Comparison of ENCODE assay signal across 35 mouse cellular contexts in genomic region chr1:23445736-23446424, GRCm38 (mm10). TPM values are rescaled to one million over a fixed set of nuclear protein-coding genes. Genes with fewer than 3 reads are reported as not detected.
A peak's percentile ranks its signal among the peaks of the same experiment; 100 is the strongest.
DNase-seq lines count a peak whose midpoint lies in the region; ATAC-seq lines count a peak whose summit lies in the region.
"Had no signal": no experiment of that assay in that cellular context is flagged by ENCODE, and none has a peak within 500 bp of the region (broad histone marks: within the 10 kb centered on the region; RNA-seq: fewer than 3 reads in every experiment).

No protein-coding gene starts in this region.

- ATAC-seq in kidney, embryonic 15.5 days (replicated peaks; ENCODE audit: low FRiP score) = 0 out of 2 replicates have a peak, but pooled peaks have one; percentile 33
- no peak for ATAC-seq in forebrain, embryonic 11.5 days (replicated peaks; ENCODE audit: low FRiP score)
- ATAC-seq: forebrain, embryonic 16.5 days; inflammation-experienced regulatory T-cells, adult 6 months; midbrain, embryonic 16.5 days; Patski had no signal

- no peak overlapping the region for H3K9ac ChIP-seq in kidney, embryonic 15.5 days
- H3K9ac ChIP-seq in forebrain, embryonic 11.5 days (ENCODE audit: low read length) = no peak overlapping the region
- H3K9ac ChIP-seq: embryonic facial prominence, embryonic 12.5 days; heart, embryonic 12.5 days; hindbrain, embryonic 14.5 days; limb, embryonic 13.5 days; neural tube, embryonic 12.5 days had no signal

- no peaks in the 10 kb centered on the region for H3K27me3 ChIP-seq in kidney, embryonic 15.5 days
- no peaks in the 10 kb centered on the region for H3K27me3 ChIP-seq in forebrain, embryonic 11.5 days (ENCODE audit: control insufficient read depth, insufficient read depth, low read length)
- H3K27me3 ChIP-seq: embryonic facial prominence, embryonic 12.5 days; heart, embryonic 12.5 days; limb, embryonic 13.5 days; neural tube, embryonic 12.5 days had no signal

- H3K36me3 ChIP-seq in kidney, embryonic 15.5 days = no peaks in the 10 kb centered on the region
- H3K36me3 ChIP-seq in forebrain, embryonic 11.5 days (ENCODE audit: control insufficient read depth, insufficient read depth, low read length) = no peaks in the 10 kb centered on the region
- H3K36me3 ChIP-seq: embryonic facial prominence, embryonic 12.5 days; forebrain, embryonic 10.5 days; heart, embryonic 12.5 days; limb, embryonic 13.5 days; neural tube, embryonic 12.5 days had no signal

- H3K4me1 ChIP-seq in kidney, embryonic 15.5 days = 0 out of 2 replicates have a peak, but pooled peaks cover 3% of the 10 kb centered on the region
- no peaks in the 10 kb centered on the region for H3K4me1 ChIP-seq in forebrain, embryonic 11.5 days (replicated peaks; ENCODE audit: control insufficient read depth, insufficient read depth, low read length)
- H3K4me1 ChIP-seq: embryonic facial prominence, embryonic 12.5 days; forebrain, embryonic 10.5 days; heart, embryonic 12.5 days; limb, embryonic 13.5 days; neural tube, embryonic 12.5 days had no signal

- WGBS in kidney, embryonic 15.5 days = 53% methylated on average over 5 of the region's 5 CpGs
- 90% methylated on average over 5 of the region's 5 CpGs for WGBS in forebrain, embryonic 11.5 days

- DNase-seq in kidney, adult 11 months = no peak
- DNase-seq in brain, adult 2 months (ENCODE audit: low read depth, low spot score) = peak; percentile 96
- peak; percentile 55 to 75 for DNase-seq in cerebellum, adult 18-20 months
- DNase-seq in cerebellum, postnatal 10 days = peak; percentile 43 to 59
- DNase-seq in embryo, embryonic 11 days = no peak
- no peak for DNase-seq in forebrain, embryonic 11.5 days (ENCODE audit: low spot score)
- no peak for DNase-seq in embryo, embryonic 9.5 days (ENCODE audit: extremely low spot score)
- DNase-seq: adrenal gland, postnatal 10 days; gastrocnemius, adult 2 months; gastrocnemius, postnatal 36 days; heart, adult 2 months; heart, postnatal 4 days; kidney, adult 18-20 months; layer of hippocampus, adult 9-11 months; lung, postnatal 36 days; right cerebral cortex, adult 18-20 months; right cerebral cortex, postnatal 4 days; thymus, adult 18-20 months; thymus, postnatal 25 days had no signal

- no peak overlapping the region for H3K27ac ChIP-seq in kidney, embryonic 15.5 days
- H3K27ac ChIP-seq in forebrain, embryonic 11.5 days (ENCODE audit: low read depth, low read length) = no peak overlapping the region
- H3K27ac ChIP-seq: embryonic facial prominence, embryonic 12.5 days; forebrain, embryonic 10.5 days; gastrocnemius, adult 2 months; heart, adult 2 months; hindbrain, embryonic 14.5 days; left cerebral cortex, adult 2 months; limb, embryonic 13.5 days; neural tube, embryonic 12.5 days; stomach, postnatal 0 days had no signal

- H3K4me2 ChIP-seq in kidney, embryonic 15.5 days = no peak overlapping the region
- H3K4me2 ChIP-seq in forebrain, embryonic 11.5 days (ENCODE audit: low read depth, low read length, severe bottlenecking) = no peak overlapping the region
- H3K4me2 ChIP-seq: embryonic facial prominence, embryonic 12.5 days; heart, embryonic 12.5 days; hindbrain, embryonic 14.5 days; limb, embryonic 13.5 days; liver, embryonic 11.5 days; midbrain, embryonic 11.5 days; neural tube, embryonic 12.5 days had no signal

- H3K4me3 ChIP-seq in kidney, embryonic 15.5 days (replicated peaks) = no peak overlapping the region
- H3K4me3 ChIP-seq in forebrain, embryonic 11.5 days (ENCODE audit: low read depth, low read length) = no peak overlapping the region
- H3K4me3 ChIP-seq: embryonic facial prominence, embryonic 12.5 days; forebrain, embryonic 10.5 days; gastrocnemius, adult 2 months; heart, adult 2 months; heart, embryonic 12.5 days; left cerebral cortex, adult 2 months; limb, embryonic 13.5 days; myocyte; neural tube, embryonic 12.5 days had no signal

- H3K9me3 ChIP-seq in kidney, embryonic 15.5 days (replicated peaks) = no peaks in the 10 kb centered on the region
- no peaks in the 10 kb centered on the region for H3K9me3 ChIP-seq in forebrain, embryonic 11.5 days (ENCODE audit: control insufficient read depth, low read length)
- H3K9me3 ChIP-seq: embryonic facial prominence, embryonic 12.5 days; forebrain, embryonic 10.5 days; heart, embryonic 12.5 days; limb, embryonic 13.5 days; neural tube, embryonic 12.5 days had no signal

RNA-seq across cellular contexts. Expression of gene Ogfrl1, which starts 48.3 kb away (rescaled TPM):
- 14.6 and 16.1 TPM in 2 replicates for polyA plus RNA-seq in kidney, embryonic 15.5 days (2015; fragmentation: Nextera tagmentation; extraction: Ambion mirVana)
- polyA plus RNA-seq in forebrain, embryonic 11.5 days (2014; fragmentation: Nextera tagmentation; extraction: Ambion mirVana) = 12.0 and 13.1 TPM in 2 replicates

Comparison
In these comparisons a context has a peak if more than half of its experiments do, and no peak if none do; other contexts are left out.
1. DNase-seq: peak in brain, adult 2 months (single experiment), cerebellum, adult 18-20 months (2 of 2) and cerebellum, postnatal 10 days (2 of 2); none in kidney, adult 11 months (single experiment), embryo, embryonic 11 days (single experiment), forebrain, embryonic 11.5 days (single experiment) and embryo, embryonic 9.5 days (single experiment).